Mouse (Mus musculus): ENCODE results near the gene Fut11. TPM values are rescaled to one million over a fixed set of nuclear protein-coding genes. Genes with fewer than 3 reads are reported as not detected.

Fut11 gene
- polyA plus RNA-seq, 1 experiment from 2014 or later, result 30.0 TPM

- no peak overlapping the region for H3K27ac ChIP-seq
- 81% methylated on average over 3 of the region's 3 CpGs for WGBS
Measured at GRCm38 (mm10) chr14:20746935-20747334, 52.2 kb downstream of the Fut11 start.

DNA sequence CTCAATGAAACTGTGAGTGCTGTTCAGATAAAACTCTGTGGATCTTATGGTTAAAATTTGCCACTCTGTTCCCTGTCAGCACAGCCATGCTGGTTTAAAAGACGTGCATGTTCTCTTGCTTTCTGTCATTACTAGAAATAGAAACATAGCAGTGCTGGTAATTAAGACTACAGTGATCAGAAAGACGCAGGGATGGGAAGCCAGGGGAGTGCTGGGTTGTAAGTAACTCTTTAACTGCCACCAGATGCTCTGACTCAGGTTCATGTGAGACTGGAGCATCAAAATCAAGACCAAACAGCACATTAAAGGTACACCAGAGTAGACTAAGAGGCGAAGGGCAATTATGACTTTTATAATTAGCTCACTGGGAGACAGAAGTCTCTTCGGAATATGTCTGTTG is 53.6 kb downstream of the Fut11 start:
- Histone ChIP-seq H3K9me3 (no peaks in the 10 kb centered on the region), H3K27ac (no peak overlapping the region), H3K36me3 (replicated peaks) (peaks cover 10% of the 10 kb centered on the region; the same call in 1 of the 2 replicates), H3K4me3 (no peak overlapping the region), H3K4me2 (no peak overlapping the region), H3K27me3 (replicated peaks) (no peaks in the 10 kb centered on the region), H3K4me1 (no peaks in the 10 kb centered on the region), H3K9ac (no peak overlapping the region)
- ATAC-seq (replicated peaks), result no peak
- 81% methylated on average over 4 of the region's 4 CpGs for WGBS

More at GRCm38 (mm10) chr14:20746935-20747334, 52.2 kb downstream of the Fut11 start:
- no peaks in the 10 kb centered on the region for H3K4me1 ChIP-seq
- no peak overlapping the region for H3K4me2 ChIP-seq
- no peaks in the 10 kb centered on the region for H3K9me3 ChIP-seq
- peaks cover 15% of the 10 kb centered on the region; the same call in 1 of the 2 replicates for H3K36me3 ChIP-seq (replicated peaks)
- H3K27me3 ChIP-seq (replicated peaks), result no peaks in the 10 kb centered on the region
- H3K4me3 ChIP-seq, result no peak overlapping the region
- no peak overlapping the region for H3K9ac ChIP-seq
- ATAC-seq (replicated peaks), result no peak

GRCm38 (mm10) chr14:20749494-20750051 is 54.8 kb downstream of the Fut11 start:
- Histone ChIP-seq H3K36me3 (replicated peaks) (0 out of 2 replicates have a peak, but pooled peaks cover 6% of the 10 kb centered on the region), H3K27ac (no peak overlapping the region), H3K9me3 (no peaks in the 10 kb centered on the region), H3K9ac (no peak overlapping the region), H3K4me1 (no peaks in the 10 kb centered on the region), H3K4me2 (no peak overlapping the region), H3K27me3 (replicated peaks) (no peaks in the 10 kb centered on the region), H3K4me3 (no peak overlapping the region)
- no peak for ATAC-seq (replicated peaks)
- WGBS, result 87% methylated on average over 4 of the region's 4 CpGs

DNA sequence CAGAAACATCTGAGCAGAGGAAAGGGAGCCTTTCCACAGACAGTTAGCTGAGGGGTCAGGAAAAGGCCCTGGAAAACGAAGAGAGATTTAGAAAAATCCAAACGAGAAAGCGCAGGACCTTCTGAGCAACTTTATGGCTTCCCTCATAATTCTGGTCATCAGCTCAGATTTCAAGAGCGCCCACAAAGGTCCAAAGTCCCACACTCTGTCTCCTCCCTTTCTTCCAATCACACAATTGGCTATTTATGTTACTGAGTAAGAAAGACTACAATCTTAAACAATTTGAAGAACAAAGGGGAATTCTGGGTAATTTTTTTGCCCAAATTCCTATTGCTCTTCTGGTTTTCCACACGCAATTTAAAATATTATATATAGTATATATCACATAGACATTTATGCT is 55.7 kb downstream of the Fut11 start:
- H3K4me1 ChIP-seq, result no peaks in the 10 kb centered on the region
- ATAC-seq (replicated peaks), result no peak
- 95% methylated on average over 5 of the region's 5 CpGs for WGBS
- H3K9ac ChIP-seq, result no peak overlapping the region
- no peaks in the 10 kb centered on the region for H3K9me3 ChIP-seq
- H3K27ac ChIP-seq, result no peak overlapping the region
- no peak overlapping the region for H3K4me3 ChIP-seq
- H3K4me2 ChIP-seq, result no peak overlapping the region
- H3K36me3 ChIP-seq (replicated peaks), result 0 out of 2 replicates have a peak, but pooled peaks cover 12% of the 10 kb centered on the region
- H3K27me3 ChIP-seq (replicated peaks), result no peaks in the 10 kb centered on the region

Small RNA genes within 50 kb of the gene (microRNA-seq; reads per million reads assigned to microRNA genes)
- 0.74 reads per million for gene Mir6946

Other genes starting within 250 kb of the Fut11 start
- gene Cfap70, start 242.7 kb upstream of the Fut11 start, polyA plus RNA-seq (2015; fragmentation: Nextera tagmentation; extraction: Ambion mirVana), result 0.72 and 1.7 TPM in 2 replicates
- 13.1 and 13.5 TPM in 2 replicates for gene Anxa7, start 214.8 kb upstream of the Fut11 start, polyA plus RNA-seq (2015; fragmentation: Nextera tagmentation; extraction: Ambion mirVana)
- gene Mss51, start 198.1 kb upstream of the Fut11 start, polyA plus RNA-seq (2015; fragmentation: Nextera tagmentation; extraction: Ambion mirVana), result 0.39 and 0.40 TPM in 2 replicates
- gene Ppp3cb, start 148.4 kb upstream of the Fut11 start, polyA plus RNA-seq (2015; fragmentation: Nextera tagmentation; extraction: Ambion mirVana), result 89.3 and 95.9 TPM in 2 replicates
- 13.4 and 14.5 TPM in 2 replicates for gene Usp54, start 53.9 kb upstream of the Fut11 start, polyA plus RNA-seq (2015; fragmentation: Nextera tagmentation; extraction: Ambion mirVana)
- gene Myoz1, start 38.4 kb upstream of the Fut11 start, polyA plus RNA-seq (2015; fragmentation: Nextera tagmentation; extraction: Ambion mirVana), result 0.17 and 0.50 TPM in 2 replicates
- 0.14 and 0.23 TPM in 2 replicates for gene Synpo2l, start 26.6 kb upstream of the Fut11 start, polyA plus RNA-seq (2015; fragmentation: Nextera tagmentation; extraction: Ambion mirVana)
- gene Sec24c, start 20.7 kb upstream of the Fut11 start, polyA plus RNA-seq (2015; fragmentation: Nextera tagmentation; extraction: Ambion mirVana), result 97.2 and 101 TPM in 2 replicates
- gene Chchd1, start 8.0 kb downstream of the Fut11 start, polyA plus RNA-seq (2015; fragmentation: Nextera tagmentation; extraction: Ambion mirVana), result 153 and 165 TPM in 2 replicates
- gene Zswim8, start 12.6 kb downstream of the Fut11 start, polyA plus RNA-seq (2015; fragmentation: Nextera tagmentation; extraction: Ambion mirVana), result 56.5 and 57.8 TPM in 2 replicates
- 19.4 and 19.9 TPM in 2 replicates for gene Ndst2, start 39.6 kb downstream of the Fut11 start, polyA plus RNA-seq (2015; fragmentation: Nextera tagmentation; extraction: Ambion mirVana)
- gene Camk2g, start 99.1 kb downstream of the Fut11 start, polyA plus RNA-seq (2015; fragmentation: Nextera tagmentation; extraction: Ambion mirVana), result 140 and 144 TPM in 2 replicates
- 0.23 and 0.31 TPM in 2 replicates for gene Plau, start 141.7 kb downstream of the Fut11 start, polyA plus RNA-seq (2015; fragmentation: Nextera tagmentation; extraction: Ambion mirVana)
- 12.2 and 12.8 TPM in 2 replicates for gene Vcl, start 234.4 kb downstream of the Fut11 start, polyA plus RNA-seq (2015; fragmentation: Nextera tagmentation; extraction: Ambion mirVana)